Mouse (Mus musculus): ENCODE data around the gene Cfap74.

GRCm38 (mm10) chr4:155396751-155397150 lies 12.2 kb upstream of the Cfap74 start:
- no peak for TF ChIP-seq EP300 (IDR thresholded peaks at IDR 0.05; ENCODE audit: low read depth in 1 of 2, low read length in 2 of 2)
- no peak for TF ChIP-seq POLR2A (IDR thresholded peaks at IDR 0.05; ENCODE audit: control insufficient read depth in 1 of 2, insufficient read depth in 1 of 2, low read depth in 1 of 2, low read length in 2 of 2, poor library complexity in 1 of 2)
- no peak for TF ChIP-seq HCFC1 (IDR thresholded peaks at IDR 0.05; ENCODE audit: low read depth, low read length)
- TF ChIP-seq CTCF (IDR thresholded peaks at IDR 0.05 in 2 of 3, conservative IDR thresholded peaks at IDR 0.05 in 1 of 3; ENCODE audit: control insufficient read depth in 1 of 3, insufficient read depth in 1 of 3, low read depth in 2 of 3, low read length in 3 of 3, poor library complexity in 1 of 3, severe bottlenecking in 1 of 3), result no peak
- no peak for TF ChIP-seq NELFE (IDR thresholded peaks at IDR 0.05; ENCODE audit: low read depth, low read length)
- TF ChIP-seq JUND (IDR thresholded peaks at IDR 0.05; ENCODE audit: low read depth, low read length), result no peak
